In the genomic region with DNA sequence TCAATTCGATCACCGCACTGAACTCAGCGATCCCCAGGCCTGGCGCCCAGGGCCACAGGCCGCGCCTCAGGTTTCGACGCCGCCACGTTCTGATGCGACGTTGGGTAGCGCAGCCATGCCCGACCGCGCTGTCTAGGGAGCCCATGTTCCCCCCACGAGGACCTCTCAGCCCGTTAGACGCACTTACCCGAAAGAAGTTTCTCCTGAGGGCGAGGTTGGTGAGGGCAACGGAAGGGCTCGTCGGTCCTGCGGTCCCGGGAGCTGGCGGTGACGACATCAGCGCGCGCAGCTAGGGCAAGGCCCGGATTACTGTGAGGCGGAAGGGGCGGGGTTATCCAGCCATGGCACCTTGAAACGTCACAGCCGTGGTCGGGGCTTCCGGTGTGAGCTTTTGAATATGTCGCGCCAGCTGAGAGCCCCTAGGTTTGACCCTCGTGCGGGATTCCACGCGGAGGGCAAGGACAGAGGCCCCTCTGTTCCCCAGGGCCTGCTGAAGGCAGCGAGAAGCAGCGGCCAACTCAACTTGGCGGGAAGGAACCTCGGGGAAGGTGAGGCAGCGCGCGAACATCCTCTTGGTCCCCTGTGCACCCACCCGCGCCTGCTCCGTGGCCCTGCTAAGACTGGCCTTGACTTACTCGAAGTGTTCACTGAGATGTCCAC, we compare ENCODE assay signal across 8 mouse cellular contexts. TPM values are rescaled to one million over a fixed set of nuclear protein-coding genes. Genes with fewer than 3 reads are reported as not detected.
DNase-seq lines count a peak whose midpoint lies in the region; ATAC-seq and TF ChIP-seq lines count a peak whose summit lies in the region.

A gene (minus strand): TSS at position 311 of the 660 bp plus-strand sequence.
A gene (plus strand): TSS at position 334 of the 660 bp plus-strand sequence.

- no peak for TF ChIP-seq CTCF in layer of hippocampus, adult 2 months (conservative IDR thresholded peaks at IDR 0.05)
- no peak for TF ChIP-seq CTCF in lung, embryonic 14.5 days (IDR thresholded peaks at IDR 0.05; ENCODE audit: low read depth)
- no peak for TF ChIP-seq CTCF in olfactory bulb, adult 2 months (IDR thresholded peaks at IDR 0.05; ENCODE audit: insufficient read depth, low read depth, low read length)
- no peak for TF ChIP-seq CTCF in thymus, adult 2 months (IDR thresholded peaks at IDR 0.05; ENCODE audit: borderline replicate concordance, control insufficient read depth, extremely low read depth, insufficient read depth, low read length, poor library complexity)

- in situ Hi-C loops in ES-E14 (cut with MboI; ENCODE audit: low sequenced_read_pairs in 2 of 2, unreplicated experiment in 2 of 2): loop anchor here in 1 of 2 experiments (5.0 kb wide), 1 partner anchor 84 kb away; no protein-coding TSS in a partner anchor

- no peaks in the 10 kb centered on the region; the same call in 1 of the 2 replicates for H3K36me3 ChIP-seq in ES-E14 (ENCODE audit: control insufficient read depth, insufficient read depth, low read length, poor library complexity, severe bottlenecking)
- H3K36me3 ChIP-seq in forebrain, embryonic 15.5 days: no peaks in the 10 kb centered on the region
- H3K36me3 ChIP-seq in lung, embryonic 14.5 days (ENCODE audit: insufficient read depth): peaks cover 5% of the 10 kb centered on the region; the same call in 1 of the 2 replicates
- H3K36me3 ChIP-seq in thymus, adult 2 months (ENCODE audit: control insufficient read depth, insufficient read depth, low read length): no peaks in the 10 kb centered on the region

- H3K4me3 ChIP-seq in ES-E14 (ENCODE audit: insufficient read depth in 1 of 2, low read depth in 1 of 2, low read length in 2 of 2, poor library complexity in 1 of 2, severe bottlenecking in 1 of 2): peak within 1 kb of the TSS; percentile 90 to 93
- H3K4me3 ChIP-seq in forebrain, embryonic 15.5 days: peak within 1 kb of the TSS; percentile 85
- H3K4me3 ChIP-seq in layer of hippocampus, adult 2 months: peak within 1 kb of the TSS; percentile 81
- H3K4me3 ChIP-seq in lung, embryonic 14.5 days (ENCODE audit: low read depth, low read length): peak within 1 kb of the TSS; percentile 85
- H3K4me3 ChIP-seq in olfactory bulb, adult 2 months (ENCODE audit: insufficient read depth, low read depth, low read length): peak within 1 kb of the TSS; percentile 95
- H3K4me3 ChIP-seq in thymus, adult 2 months (ENCODE audit: control insufficient read depth, insufficient read depth, low read length): peak within 1 kb of the TSS; percentile 80

- DNase-seq in ES-E14 (ENCODE audit: low read depth, low spot score): peak; percentile 92
- peak; percentile 94 for DNase-seq in cerebellum, adult 11-12 months
- DNase-seq in heart, postnatal 36 days: peak; percentile 93 to 95
- peak; percentile 94 to 96 for DNase-seq in layer of hippocampus, adult 2 months (ENCODE audit: low spot score in 2 of 2)
- DNase-seq in lung, embryonic 14.5 days: peak; percentile 98
- DNase-seq in thymus, adult 2 months: peak; percentile 94

- intact Hi-C loops in heart, postnatal 36 days (cut with DNase I): loop anchor here (1.0 kb wide), 1 partner anchor 89 kb away; a partner anchor contains a TSS

- peak within 1 kb of the TSS; percentile 70 for H3K27ac ChIP-seq in ES-E14 (ENCODE audit: insufficient read depth, low read depth, low read length, poor library complexity, severe bottlenecking)
- peak within 1 kb of the TSS; percentile 77 for H3K27ac ChIP-seq in forebrain, embryonic 15.5 days (replicated peaks)
- peak within 1 kb of the TSS; percentile 96 for H3K27ac ChIP-seq in layer of hippocampus, adult 2 months
- peak within 1 kb of the TSS; percentile 93 for H3K27ac ChIP-seq in lung, embryonic 14.5 days (ENCODE audit: low read depth)
- peak within 1 kb of the TSS; percentile 81 for H3K27ac ChIP-seq in olfactory bulb, adult 2 months (ENCODE audit: insufficient read depth, low read depth, low read length)
- H3K27ac ChIP-seq in thymus, adult 2 months (ENCODE audit: control insufficient read depth, insufficient read depth, low read length): peak within 1 kb of the TSS; percentile 27; the same call in 1 of the 2 replicates

- H3K9ac ChIP-seq in ES-E14 (ENCODE audit: insufficient read depth, low read depth, low read length, poor library complexity, severe bottlenecking): peak within 1 kb of the TSS; percentile 96
- H3K9ac ChIP-seq in forebrain, embryonic 15.5 days (replicated peaks): peak within 1 kb of the TSS; percentile 87
- H3K9ac ChIP-seq in lung, embryonic 14.5 days: peak within 1 kb of the TSS; percentile 95

- peaks cover 0 to 5% of the 10 kb centered on the region in 2 experiments; a peak in 1 of 4 replicates for H3K4me1 ChIP-seq in ES-E14 (ENCODE audit: control insufficient read depth in 2 of 2, insufficient read depth in 2 of 2, low read length in 2 of 2, poor library complexity in 1 of 2)
- H3K4me1 ChIP-seq in forebrain, embryonic 15.5 days: peaks cover 30% of the 10 kb centered on the region
- peaks cover 8% of the 10 kb centered on the region; the same call in 1 of the 2 replicates for H3K4me1 ChIP-seq in lung, embryonic 14.5 days (ENCODE audit: insufficient read depth)
- H3K4me1 ChIP-seq in olfactory bulb, adult 2 months (ENCODE audit: control insufficient read depth, insufficient read depth, low read length): no peaks in the 10 kb centered on the region
- H3K4me1 ChIP-seq in thymus, adult 2 months (replicated peaks; ENCODE audit: control insufficient read depth, insufficient read depth, low read length): peaks cover 4% of the 10 kb centered on the region; the same call in 1 of the 2 replicates

- no peaks in the 10 kb centered on the region for H3K27me3 ChIP-seq in forebrain, embryonic 15.5 days
- no peaks in the 10 kb centered on the region for H3K27me3 ChIP-seq in lung, embryonic 14.5 days (ENCODE audit: insufficient read depth, low read length)
- H3K27me3 ChIP-seq in thymus, adult 2 months (ENCODE audit: control insufficient read depth, insufficient read depth, low read length): no peaks in the 10 kb centered on the region

- peak; percentile 56 for TF ChIP-seq POLR2A in olfactory bulb, adult 2 months (IDR thresholded peaks at IDR 0.05; ENCODE audit: insufficient read depth, low read depth, low read length)
- peak; percentile 84 for TF ChIP-seq POLR2A in thymus, adult 2 months (IDR thresholded peaks at IDR 0.05; ENCODE audit: control insufficient read depth, extremely low read depth, insufficient read depth, low read length, poor library complexity)

- peak within 1 kb of the TSS; percentile 71 for H3K4me2 ChIP-seq in forebrain, embryonic 15.5 days (replicated peaks)
- peak within 1 kb of the TSS; percentile 86 for H3K4me2 ChIP-seq in lung, embryonic 14.5 days

- H3K9me3 ChIP-seq in ES-E14 (ENCODE audit: control insufficient read depth, insufficient read depth, low read depth, low read length): no peaks in the 10 kb centered on the region
- no peaks in the 10 kb centered on the region for H3K9me3 ChIP-seq in forebrain, embryonic 15.5 days
- no peaks in the 10 kb centered on the region for H3K9me3 ChIP-seq in lung, embryonic 14.5 days (ENCODE audit: low read depth, low read length)

- ATAC-seq in forebrain, embryonic 15.5 days (replicated peaks): peak; percentile 96
- peak; percentile 97 for ATAC-seq in lung, embryonic 14.5 days (ENCODE audit: insufficient read depth)

- WGBS in forebrain, embryonic 15.5 days: under 1% methylated on average over 55 of the region's 55 CpGs
- WGBS in lung, embryonic 14.5 days: under 1% methylated on average over 55 of the region's 55 CpGs
- under 1% methylated on average over 55 of the region's 55 CpGs for WGBS in olfactory bulb, adult 2 months
- WGBS in thymus, adult 2 months: under 1% methylated on average over 55 of the region's 55 CpGs

TF ChIP-seq in ES-E14, 5 proteins besides CTCF, POLR2A, EP300 and RAD21:
- TF ChIP-seq ZNF384 (IDR thresholded peaks at IDR 0.05; ENCODE audit: low read depth, low read length): no peak
- peak; percentile 62; the same call in 1 of the 2 replicates for TF ChIP-seq HCFC1 (IDR thresholded peaks at IDR 0.05; ENCODE audit: borderline replicate concordance, insufficient read depth, low read length)
- no peak for TF ChIP-seq ZC3H11A (IDR thresholded peaks at IDR 0.05; ENCODE audit: borderline replicate concordance, low read depth, low read length)

RNA-seq across cellular contexts. Expression of the first gene that starts in this region (rescaled TPM):
- 169 and 172 TPM in 2 replicates for total RNA-seq in ES-E14 (2012; rRNA removed)
- polyA plus RNA-seq in forebrain, embryonic 15.5 days (2015; fragmentation: Nextera tagmentation; extraction: Ambion mirVana): 301 and 315 TPM in 2 replicates
- 10 to 100 TPM; 40.4 to 45.6 TPM for total RNA-seq in heart, postnatal 36 days (2021)
- total RNA-seq in layer of hippocampus, adult 2 months (2021): 100 to 1,000 TPM; 194 to 207 TPM
- 304 and 309 TPM in 2 replicates for polyA plus RNA-seq in lung, embryonic 14.5 days (2014; fragmentation: Nextera tagmentation; extraction: Ambion mirVana)
- polyA plus RNA-seq in olfactory bulb, adult 2 months (2012; ENCODE audit: insufficient read depth, insufficient read length, low replicate concordance, missing spikeins): 253 and 1,091 TPM in 2 replicates
- polyA plus RNA-seq in thymus, adult 2 months (2012; rRNA removed): 614 and 619 TPM in 2 replicates

RNA-seq across cellular contexts. Expression of the second gene that starts in this region (rescaled TPM):
- total RNA-seq in ES-E14 (2012; rRNA removed): 28.3 and 42.5 TPM in 2 replicates
- 59.9 and 65.2 TPM in 2 replicates for polyA plus RNA-seq in forebrain, embryonic 15.5 days (2015; fragmentation: Nextera tagmentation; extraction: Ambion mirVana)
- 10 to 100 TPM in 1 of 2 experiments, 1 to 10 TPM in 1; 9.4 to 10.7 TPM for total RNA-seq in heart, postnatal 36 days (2021)
- 10 to 100 TPM; 28.1 to 30.1 TPM for total RNA-seq in layer of hippocampus, adult 2 months (2021)
- polyA plus RNA-seq in lung, embryonic 14.5 days (2014; fragmentation: Nextera tagmentation; extraction: Ambion mirVana): 63.4 and 66.3 TPM in 2 replicates
- not detected in 2 replicates for polyA plus RNA-seq in olfactory bulb, adult 2 months (2012; ENCODE audit: insufficient read depth, insufficient read length, low replicate concordance, missing spikeins)
- polyA plus RNA-seq in thymus, adult 2 months (2012; rRNA removed): 8.3 and 9.8 TPM in 2 replicates

Comparison
In these comparisons a context has a peak if more than half of its experiments do, and no peak if none do; other contexts are left out.
1. Peak in every context shown above with its lines: DNase-seq, ATAC-seq, H3K4me3 ChIP-seq and H3K27ac ChIP-seq.
2. H3K27ac ChIP-seq: peak in every context shown above with its lines; median percentile 96 in layer of hippocampus, adult 2 months; 93 in lung, embryonic 14.5 days; 81 in olfactory bulb, adult 2 months; 77 in forebrain, embryonic 15.5 days; 70 in ES-E14; 27 in thymus, adult 2 months.